Mouse (Mus musculus): ENCODE measurements around the gene Tnp2. TPM values are rescaled to one million over a fixed set of nuclear protein-coding genes. Genes with fewer than 3 reads are reported as not detected.

The Tnp2 gene
- polyA plus RNA-seq, 1 experiment from 2014 or later = not detected

DNA sequence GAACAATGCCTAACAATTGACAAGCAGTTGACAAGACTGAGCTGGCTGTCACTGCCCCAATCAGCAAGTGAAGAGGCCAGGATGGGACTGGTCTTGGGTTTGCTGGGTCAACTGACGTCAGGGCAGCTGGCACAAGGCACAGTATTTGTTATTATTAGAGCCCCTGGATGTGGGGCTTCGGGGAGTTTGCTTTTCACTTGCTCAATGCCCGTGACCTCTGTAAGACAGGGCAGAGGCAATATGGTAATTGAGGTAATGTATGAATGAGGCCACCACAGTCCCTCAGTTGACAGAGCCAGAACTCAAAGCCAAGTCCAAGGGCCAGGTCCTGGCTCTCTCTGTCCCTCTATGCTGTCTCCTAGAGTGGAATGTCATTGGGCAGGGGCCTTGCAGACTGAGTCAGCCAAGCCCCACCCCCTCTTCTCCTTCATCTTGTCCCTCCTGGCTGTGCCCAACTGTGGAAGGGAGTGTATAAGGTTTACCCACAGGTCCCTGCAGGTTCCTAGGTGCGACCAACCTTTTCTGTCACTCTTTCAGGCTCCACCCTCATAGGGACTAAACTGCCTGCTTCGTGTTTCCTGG lies 10.8 kb downstream of the Tnp2 start:
- Histone ChIP-seq H3K4me2 (no peak overlapping the region), H3K4me1 (peaks cover 10% of the 10 kb centered on the region), H3K9me3 (no peaks in the 10 kb centered on the region), H3K27me3 (peaks cover 7% of the 10 kb centered on the region), H3K4me3 (replicated peaks) (no peak overlapping the region), H3K27ac (no peak overlapping the region), H3K9ac (no peak overlapping the region), H3K36me3 (replicated peaks) (no peaks in the 10 kb centered on the region)
- ATAC-seq (ENCODE audit: low FRiP score) = no peak
- 66% methylated on average over 5 of the region's 5 CpGs for WGBS

GRCm38 (mm10) chr16:10776322-10776721 lies 12.1 kb downstream of the Tnp2 start:
- Histone ChIP-seq H3K36me3 (replicated peaks) (no peaks in the 10 kb centered on the region), H3K9me3 (no peaks in the 10 kb centered on the region), H3K4me3 (replicated peaks) (no peak overlapping the region), H3K4me1 (no peaks in the 10 kb centered on the region), H3K27me3 (no peaks in the 10 kb centered on the region), H3K4me2 (no peak overlapping the region), H3K9ac (no peak overlapping the region), H3K27ac (no peak overlapping the region)
- ATAC-seq (ENCODE audit: low FRiP score) = no peak
- WGBS = 68% methylated on average over 7 of the region's 7 CpGs

- no peak for ATAC-seq (ENCODE audit: low FRiP score)
- H3K27ac ChIP-seq = no peak overlapping the region
- H3K9ac ChIP-seq = no peak overlapping the region
- 75% methylated on average over 4 of the region's 4 CpGs for WGBS
- no peak overlapping the region for H3K4me2 ChIP-seq
- H3K9me3 ChIP-seq = no peaks in the 10 kb centered on the region
- H3K4me3 ChIP-seq (replicated peaks) = no peak overlapping the region
- H3K36me3 ChIP-seq (replicated peaks) = no peaks in the 10 kb centered on the region
- H3K4me1 ChIP-seq = no peaks in the 10 kb centered on the region
- no peaks in the 10 kb centered on the region for H3K27me3 ChIP-seq
Observed at GRCm38 (mm10) chr16:10774726-10775125, 13.7 kb downstream of the Tnp2 start.

- 94% methylated on average over 8 of the region's 8 CpGs for WGBS
Observed at GRCm38 (mm10) chr16:10773543-10773942, 14.9 kb downstream of the Tnp2 start.

DNA sequence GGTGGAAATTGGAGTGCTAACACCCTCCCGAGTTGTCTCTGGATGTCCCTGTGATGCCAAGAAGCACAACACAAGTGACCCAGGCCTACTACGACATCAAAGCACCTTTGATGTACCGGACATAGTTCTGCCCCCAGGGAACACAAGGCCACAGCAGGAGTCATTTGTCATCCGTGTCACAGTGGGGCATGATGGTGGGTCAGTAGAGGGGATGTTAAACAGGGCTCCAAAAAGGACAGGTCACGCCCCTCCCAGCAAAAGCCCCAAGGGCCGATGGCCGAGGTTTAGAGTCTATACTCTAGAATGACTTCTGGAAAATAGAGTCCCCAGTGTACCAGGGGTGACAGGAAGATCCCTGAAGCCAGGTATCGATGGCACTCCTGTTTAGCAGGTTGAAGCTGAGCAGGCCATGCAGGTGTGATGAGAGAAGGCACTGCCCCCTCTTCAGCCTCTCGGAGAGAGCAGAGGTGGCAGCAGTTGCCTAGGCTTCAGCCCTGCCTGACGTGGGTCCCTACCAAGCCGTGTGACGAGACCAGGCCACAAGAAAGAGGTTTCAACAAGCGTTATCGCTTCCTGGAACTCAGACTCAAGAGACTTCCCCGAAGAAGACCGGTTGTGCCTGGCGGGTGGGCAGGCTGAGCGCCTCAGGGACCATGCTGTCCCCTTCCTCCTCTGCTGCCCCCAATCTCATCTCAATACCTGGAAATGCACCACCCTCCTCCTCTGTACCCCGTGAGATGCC lies 16.5 kb downstream of the Tnp2 start:
- H3K4me3 ChIP-seq (replicated peaks) = no peak overlapping the region
- no peak overlapping the region for H3K27ac ChIP-seq
- no peaks in the 10 kb centered on the region for H3K4me1 ChIP-seq
- no peaks in the 10 kb centered on the region for H3K9me3 ChIP-seq
- H3K9ac ChIP-seq = no peak overlapping the region
- H3K27me3 ChIP-seq = peaks cover 5% of the 10 kb centered on the region; the same call in 1 of the 2 replicates
- H3K36me3 ChIP-seq (replicated peaks) = no peaks in the 10 kb centered on the region
- WGBS = 76% methylated on average over 19 of the region's 19 CpGs
- no peak overlapping the region for H3K4me2 ChIP-seq
- no peak for ATAC-seq (ENCODE audit: low FRiP score)

More at GRCm38 (mm10) chr16:10773543-10773942, 14.9 kb downstream of the Tnp2 start:
- H3K9ac ChIP-seq = no peak overlapping the region
- no peak for ATAC-seq (ENCODE audit: low FRiP score)
- no peak overlapping the region for H3K4me2 ChIP-seq
- H3K36me3 ChIP-seq (replicated peaks) = no peaks in the 10 kb centered on the region
- no peaks in the 10 kb centered on the region for H3K4me1 ChIP-seq
- H3K27me3 ChIP-seq = peaks cover 4% of the 10 kb centered on the region; the same call in 1 of the 2 replicates
- no peak overlapping the region for H3K4me3 ChIP-seq (replicated peaks)
- H3K9me3 ChIP-seq = no peaks in the 10 kb centered on the region
- H3K27ac ChIP-seq = no peak overlapping the region

- H3K9ac ChIP-seq = no peak overlapping the region
- no peaks in the 10 kb centered on the region for H3K4me1 ChIP-seq
- H3K9me3 ChIP-seq = no peaks in the 10 kb centered on the region
- H3K36me3 ChIP-seq (replicated peaks) = no peaks in the 10 kb centered on the region
- no peak overlapping the region for H3K27ac ChIP-seq
- no peak overlapping the region for H3K4me3 ChIP-seq (replicated peaks)
- 59% methylated on average over 4 of the region's 4 CpGs for WGBS
- no peak for ATAC-seq (ENCODE audit: low FRiP score)
- H3K4me2 ChIP-seq = no peak overlapping the region
- H3K27me3 ChIP-seq = peaks cover 5% of the 10 kb centered on the region; the same call in 1 of the 2 replicates
Observed at GRCm38 (mm10) chr16:10770531-10771325, 17.7 kb downstream of the Tnp2 start.

DNA sequence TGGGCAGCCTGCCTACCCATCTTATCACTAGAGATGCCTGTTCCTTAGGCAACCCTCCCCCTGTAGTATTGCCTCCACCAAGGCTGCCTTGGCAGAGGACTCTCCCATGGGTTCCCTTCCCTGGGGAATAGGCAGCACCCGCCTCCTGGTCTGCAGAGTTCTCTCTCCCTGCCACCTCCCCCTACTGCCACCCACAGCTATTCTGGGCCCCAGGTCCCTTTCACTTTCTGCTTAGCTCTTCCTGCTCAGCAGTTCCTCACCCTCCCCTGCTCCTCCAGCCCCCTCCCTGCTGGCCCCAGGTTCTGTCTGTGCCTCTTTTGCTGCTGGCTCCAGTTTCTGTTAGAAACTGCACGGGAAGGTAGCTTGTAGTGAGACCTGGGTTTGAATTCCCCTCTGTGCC lies 18.8 kb downstream of the Tnp2 start:
- WGBS = 44% methylated on average over 2 of the region's 2 CpGs
- Histone ChIP-seq H3K27ac (no peak overlapping the region), H3K4me3 (replicated peaks) (no peak overlapping the region), H3K9me3 (no peaks in the 10 kb centered on the region), H3K4me1 (no peaks in the 10 kb centered on the region), H3K27me3 (peaks cover 5% of the 10 kb centered on the region; the same call in 1 of the 2 replicates), H3K4me2 (no peak overlapping the region), H3K36me3 (replicated peaks) (no peaks in the 10 kb centered on the region), H3K9ac (no peak overlapping the region)
- no peak for ATAC-seq (ENCODE audit: low FRiP score)

- H3K9me3 ChIP-seq = no peaks in the 10 kb centered on the region
- no peak overlapping the region for H3K9ac ChIP-seq
- no peak overlapping the region for H3K4me2 ChIP-seq
- 66% methylated on average over 9 of the region's 9 CpGs for WGBS
- H3K4me3 ChIP-seq (replicated peaks) = no peak overlapping the region
- H3K27ac ChIP-seq = no peak overlapping the region
- H3K27me3 ChIP-seq = peaks cover 5% of the 10 kb centered on the region; the same call in 1 of the 2 replicates
- no peaks in the 10 kb centered on the region for H3K36me3 ChIP-seq (replicated peaks)
- no peak for ATAC-seq (ENCODE audit: low FRiP score)
- H3K4me1 ChIP-seq = no peaks in the 10 kb centered on the region
Observed at GRCm38 (mm10) chr16:10768821-10769220, 19.6 kb downstream of the Tnp2 start.

DNA sequence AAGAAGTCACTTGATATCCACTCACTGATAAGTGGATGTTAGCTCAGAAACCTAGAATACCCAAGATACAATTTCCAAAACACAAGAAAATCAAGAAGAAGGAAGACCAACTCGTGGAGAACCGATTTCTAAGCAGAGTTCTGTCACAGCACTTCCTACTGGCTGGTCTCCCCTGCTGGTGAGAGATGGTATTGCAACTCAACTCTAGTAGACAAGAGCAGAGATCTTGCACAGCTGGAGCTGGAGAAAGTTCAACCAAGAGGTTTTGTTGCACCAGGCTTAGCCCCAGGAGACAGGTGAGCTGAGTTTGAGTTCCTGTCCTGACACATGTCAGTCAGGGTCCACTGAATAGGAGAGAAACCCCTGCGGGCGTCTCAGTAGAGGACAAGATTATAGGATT lies 21.3 kb downstream of the Tnp2 start:
- H3K27me3 ChIP-seq = peaks cover 5% of the 10 kb centered on the region; the same call in 1 of the 2 replicates
- H3K4me1 ChIP-seq = no peaks in the 10 kb centered on the region
- H3K4me2 ChIP-seq = no peak overlapping the region
- H3K27ac ChIP-seq = no peak overlapping the region
- H3K4me3 ChIP-seq (replicated peaks) = no peak overlapping the region
- no peak overlapping the region for H3K9ac ChIP-seq
- H3K9me3 ChIP-seq = no peaks in the 10 kb centered on the region
- 27% methylated on average over 4 of the region's 4 CpGs for WGBS
- no peaks in the 10 kb centered on the region for H3K36me3 ChIP-seq (replicated peaks)
- 0 out of 2 replicates have a peak, but pooled peaks have one; percentile 14 for ATAC-seq (ENCODE audit: low FRiP score)

DNA sequence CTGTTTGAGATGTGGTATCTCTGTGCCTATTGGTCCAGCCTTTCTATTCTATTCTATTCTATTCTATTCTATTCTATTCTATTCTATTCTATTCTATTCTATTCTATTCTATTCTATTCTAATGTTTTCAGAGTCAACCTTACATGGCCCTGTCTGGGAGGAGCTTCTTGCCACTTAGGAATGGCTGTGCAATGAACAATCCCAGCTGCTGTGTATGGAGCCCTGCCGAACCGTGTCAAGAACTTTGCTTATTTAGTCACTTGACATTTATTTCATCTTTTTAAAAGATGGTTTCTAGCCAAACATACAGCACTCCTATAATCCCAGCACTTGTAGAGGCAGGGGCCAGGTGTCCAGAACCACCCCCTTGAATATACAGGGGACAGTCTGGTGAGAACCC lies 24.1 kb downstream of the Tnp2 start:
- H3K27ac ChIP-seq = no peak overlapping the region
- no peak for ATAC-seq (ENCODE audit: low FRiP score)
- no peaks in the 10 kb centered on the region for H3K36me3 ChIP-seq (replicated peaks)
- H3K4me1 ChIP-seq = no peaks in the 10 kb centered on the region
- H3K4me2 ChIP-seq = no peak overlapping the region
- no peak overlapping the region for H3K9ac ChIP-seq
- H3K9me3 ChIP-seq = no peaks in the 10 kb centered on the region
- H3K27me3 ChIP-seq = peaks cover 5% of the 10 kb centered on the region; the same call in 1 of the 2 replicates
- H3K4me3 ChIP-seq (replicated peaks) = no peak overlapping the region
- WGBS = 76% methylated on average over 2 of the region's 2 CpGs

DNA sequence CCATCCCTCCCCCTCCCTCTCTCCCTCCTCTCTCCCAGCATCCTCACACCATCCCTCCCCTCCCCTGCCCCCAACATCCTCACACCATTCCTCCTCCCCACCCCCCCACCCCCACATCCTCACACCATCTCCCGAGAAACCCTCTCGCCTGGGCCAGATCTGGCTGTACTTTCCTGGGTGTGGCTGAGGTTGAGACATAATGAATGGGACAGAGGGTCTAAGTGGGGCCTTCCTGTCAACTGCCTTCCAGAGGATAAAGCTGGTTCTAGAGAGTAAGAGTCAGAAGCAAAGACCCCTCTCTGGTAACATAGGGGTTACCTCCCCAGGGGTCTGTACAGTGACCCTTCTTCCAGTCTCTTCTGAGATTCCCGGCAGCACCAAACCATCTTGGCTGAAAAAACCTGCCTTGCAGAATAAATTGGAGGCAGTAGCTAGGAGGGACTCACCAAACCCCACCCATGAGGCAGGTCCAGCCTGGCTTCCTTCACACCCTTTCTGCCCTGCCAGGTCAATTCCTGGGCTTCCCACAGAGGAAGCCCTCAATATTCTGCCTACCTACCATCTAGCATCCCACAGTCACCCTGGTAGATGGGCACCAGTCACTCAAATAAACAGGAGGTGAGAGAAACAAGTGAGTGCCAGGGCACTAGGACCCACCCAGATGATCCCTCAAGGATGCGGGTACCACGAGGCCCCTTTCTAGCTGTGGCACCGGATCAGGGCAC lies 24.8 kb downstream of the Tnp2 start:
- Histone ChIP-seq H3K9ac (no peak overlapping the region), H3K9me3 (no peaks in the 10 kb centered on the region), H3K27ac (no peak overlapping the region), H3K4me1 (no peaks in the 10 kb centered on the region), H3K36me3 (replicated peaks) (no peaks in the 10 kb centered on the region), H3K27me3 (peaks cover 3% of the 10 kb centered on the region; the same call in 1 of the 2 replicates), H3K4me3 (replicated peaks) (no peak overlapping the region), H3K4me2 (no peak overlapping the region)
- 70% methylated on average over 6 of the region's 6 CpGs for WGBS
- ATAC-seq (ENCODE audit: low FRiP score) = no peak

Measured in forebrain, embryonic 12.5 days (tissue).